Mouse (Mus musculus): ENCODE data around the gene Gm10271.

Gene Gm10271

DNA sequence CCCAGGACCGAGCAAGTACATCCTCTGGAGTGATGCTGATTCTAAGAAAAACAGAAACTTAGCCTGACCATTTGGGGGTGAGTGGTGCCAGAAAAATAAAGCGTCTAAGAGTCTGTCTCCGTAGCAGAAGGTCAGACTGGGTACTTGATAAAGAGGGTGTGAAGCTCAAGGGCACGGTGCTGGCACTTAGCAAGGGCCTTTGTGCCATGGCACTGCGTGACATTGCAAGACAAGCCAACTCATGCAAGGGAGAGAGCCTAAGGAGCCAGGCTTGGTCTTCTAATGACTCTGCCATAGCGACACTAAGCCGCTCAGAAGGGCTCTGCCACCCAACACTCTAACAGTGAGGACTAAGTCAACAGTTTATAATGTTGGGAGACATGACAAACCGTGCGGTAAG lies 6.4 kb upstream of the Gm10271 start:
- no peak for DNase-seq (ENCODE audit: low spot score in 2 of 2)

- no peak for DNase-seq (ENCODE audit: low spot score in 2 of 2)
Observed at GRCm38 (mm10) chr10:116977858-116978257, 5.4 kb upstream of the Gm10271 start.

DNA sequence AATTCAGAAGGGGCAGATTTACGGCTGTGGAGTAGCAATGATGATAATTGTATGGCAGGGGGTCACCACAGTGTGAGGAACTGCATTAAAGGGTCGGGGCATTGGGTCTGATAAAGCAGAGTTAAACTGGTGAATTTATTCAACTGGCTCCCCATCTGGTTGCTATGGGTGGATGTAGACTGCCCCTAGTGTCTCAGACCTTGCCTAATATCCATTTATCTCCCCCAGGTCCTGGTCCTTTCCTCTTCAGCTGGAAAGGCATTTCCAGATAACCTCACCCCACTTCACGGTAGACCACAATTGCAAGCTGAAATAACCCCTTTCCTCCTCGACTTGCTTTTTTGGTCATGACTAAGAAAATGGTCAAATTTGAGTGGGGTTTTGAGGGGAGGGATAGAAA lies 5.0 kb upstream of the Gm10271 start:
- DNase-seq (ENCODE audit: low spot score in 2 of 2): no peak

DNA sequence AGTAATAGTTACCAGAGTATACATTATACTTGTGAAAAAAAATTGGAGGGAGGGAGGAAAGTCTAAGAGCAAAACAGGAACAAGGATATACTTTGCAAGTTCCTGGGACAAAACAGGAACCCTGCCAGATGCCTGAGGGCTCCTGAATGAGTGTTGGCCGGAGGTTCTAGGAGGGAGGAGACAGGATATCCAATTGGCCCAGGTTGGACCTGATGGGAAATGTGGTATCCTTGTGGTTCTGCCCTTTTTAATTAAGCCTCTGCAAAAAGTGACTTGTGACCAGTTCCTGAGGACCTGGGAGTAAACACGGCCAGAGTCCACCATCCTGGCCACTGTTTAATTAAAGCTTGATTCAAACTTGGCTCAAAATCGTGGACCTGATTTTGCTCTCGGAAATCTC lies 3.7 kb downstream of the Gm10271 start:
- no peak for DNase-seq (ENCODE audit: low spot score in 2 of 2)

DNA sequence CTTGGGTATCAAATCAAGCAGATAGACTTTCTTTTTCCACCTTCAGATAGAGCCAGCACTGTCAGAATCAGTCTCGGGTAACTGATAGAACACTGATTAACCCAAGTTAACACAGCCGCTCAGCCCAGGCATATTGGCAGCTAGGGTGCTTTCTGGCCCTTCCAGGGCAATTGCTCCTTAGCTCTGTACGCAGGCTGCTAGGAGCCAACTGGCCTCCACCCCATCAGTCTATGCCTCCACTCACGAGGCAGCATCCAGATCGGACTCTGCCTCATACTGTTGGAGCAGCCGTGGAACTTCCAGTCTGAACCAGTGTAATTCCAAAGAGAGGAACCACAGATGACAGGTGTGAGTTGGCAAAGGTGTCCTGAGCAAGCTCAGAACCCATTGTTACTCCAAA lies 6.3 kb downstream of the Gm10271 start:
- no peak for DNase-seq (ENCODE audit: low spot score in 2 of 2)

DNA sequence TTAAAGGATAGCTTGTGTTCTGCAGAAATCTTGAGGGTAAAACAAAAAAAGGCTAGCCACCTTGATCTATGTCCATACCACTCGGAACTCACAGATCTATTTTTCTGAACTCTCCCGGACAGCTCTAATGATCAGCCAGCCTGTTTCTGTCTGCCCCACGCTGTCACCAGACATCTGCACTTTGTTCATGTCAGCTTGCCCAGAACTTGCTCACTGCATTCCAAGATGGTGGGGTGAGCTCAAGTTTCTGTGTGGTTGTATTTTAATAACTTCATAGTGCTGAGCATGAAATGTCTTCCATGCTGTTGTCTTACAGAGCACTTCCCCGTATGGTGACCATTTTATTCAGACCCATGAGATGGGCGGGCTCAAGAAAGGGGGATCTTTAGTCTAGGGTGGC lies 7.1 kb downstream of the Gm10271 start:
- no peak for DNase-seq (ENCODE audit: low spot score in 2 of 2)

DNA sequence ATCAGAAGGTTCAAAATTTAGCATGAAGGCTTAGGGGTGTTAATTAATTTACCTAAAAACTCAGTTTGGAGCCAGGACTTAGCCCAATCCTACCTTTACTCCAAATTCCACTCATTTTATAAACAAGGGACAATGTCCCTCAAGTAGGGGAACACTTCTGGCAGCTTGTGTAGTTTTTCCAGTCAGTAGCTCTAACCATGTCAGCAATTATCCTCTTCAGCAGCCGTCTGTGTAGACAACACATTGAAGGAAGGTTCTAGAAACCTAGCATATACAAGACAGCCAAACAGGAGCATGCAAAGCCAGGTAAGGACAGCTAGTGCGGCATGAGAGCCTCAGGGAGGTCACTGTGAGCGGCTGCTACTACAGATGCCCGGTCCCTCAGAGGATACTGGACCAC lies 7.8 kb downstream of the Gm10271 start:
- no peak for DNase-seq (ENCODE audit: low spot score in 2 of 2)

GRCm38 (mm10) chr10:116964084-116964483 lies 8.3 kb downstream of the Gm10271 start:
- no peak for DNase-seq (ENCODE audit: low spot score in 2 of 2)

DNA sequence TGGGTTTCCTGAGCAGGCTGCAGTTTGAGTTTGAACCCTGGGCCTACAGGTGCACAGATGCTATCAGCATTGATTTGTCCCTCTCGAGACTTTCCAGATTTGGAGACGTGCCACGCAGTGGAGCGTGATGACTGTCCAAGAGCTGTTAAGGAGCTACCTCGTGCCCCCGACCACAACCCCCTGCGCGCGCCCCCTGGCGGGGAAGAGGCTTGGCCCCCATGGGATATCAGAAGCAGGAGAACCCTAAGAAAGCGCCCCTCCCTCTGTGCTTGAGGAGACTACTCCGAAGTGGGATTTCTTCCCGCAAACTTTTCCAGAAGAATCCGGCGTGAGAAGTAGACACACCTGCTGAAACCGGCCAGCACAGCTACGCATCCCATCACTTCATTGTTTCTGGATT lies 9.6 kb downstream of the Gm10271 start:
- DNase-seq (ENCODE audit: low spot score in 2 of 2): no peak

- DNase-seq (ENCODE audit: low spot score in 2 of 2): no peak
Observed at GRCm38 (mm10) chr10:116962152-116962551, 10.3 kb downstream of the Gm10271 start.

DNA sequence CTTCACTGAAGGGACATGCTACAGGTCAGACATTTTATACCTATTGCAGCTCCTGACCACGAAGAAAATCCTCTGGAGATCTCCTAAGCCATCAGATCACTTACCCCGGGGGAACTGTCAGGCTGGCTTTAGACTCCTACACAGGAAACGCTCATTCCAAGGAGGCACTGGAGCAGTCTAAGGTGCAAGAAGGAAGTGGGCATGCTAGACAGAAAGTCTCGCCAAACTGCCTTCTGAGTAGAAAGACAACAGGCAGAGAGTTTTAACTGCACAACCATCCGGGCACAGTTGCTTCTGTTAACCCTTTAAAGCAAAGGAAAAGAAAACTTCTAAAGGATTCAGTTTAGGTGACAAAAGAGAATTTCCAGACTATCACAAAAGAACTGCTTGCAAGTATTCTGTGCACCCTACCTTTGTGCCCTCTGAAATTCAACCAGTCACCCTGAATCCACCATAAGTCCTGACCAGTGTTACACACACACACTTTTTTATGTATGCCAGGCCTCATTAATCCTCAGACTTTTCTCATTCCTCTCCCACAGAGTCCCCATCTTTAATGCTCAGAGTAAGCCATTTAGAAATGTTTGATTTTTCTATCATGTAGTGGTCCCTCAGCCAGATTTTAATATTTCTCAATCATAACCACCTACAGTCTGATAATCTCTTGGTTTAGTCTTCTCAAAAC lies 14.4 kb downstream of the Gm10271 start:
- DNase-seq (ENCODE audit: low spot score in 2 of 2): no peak

DNA sequence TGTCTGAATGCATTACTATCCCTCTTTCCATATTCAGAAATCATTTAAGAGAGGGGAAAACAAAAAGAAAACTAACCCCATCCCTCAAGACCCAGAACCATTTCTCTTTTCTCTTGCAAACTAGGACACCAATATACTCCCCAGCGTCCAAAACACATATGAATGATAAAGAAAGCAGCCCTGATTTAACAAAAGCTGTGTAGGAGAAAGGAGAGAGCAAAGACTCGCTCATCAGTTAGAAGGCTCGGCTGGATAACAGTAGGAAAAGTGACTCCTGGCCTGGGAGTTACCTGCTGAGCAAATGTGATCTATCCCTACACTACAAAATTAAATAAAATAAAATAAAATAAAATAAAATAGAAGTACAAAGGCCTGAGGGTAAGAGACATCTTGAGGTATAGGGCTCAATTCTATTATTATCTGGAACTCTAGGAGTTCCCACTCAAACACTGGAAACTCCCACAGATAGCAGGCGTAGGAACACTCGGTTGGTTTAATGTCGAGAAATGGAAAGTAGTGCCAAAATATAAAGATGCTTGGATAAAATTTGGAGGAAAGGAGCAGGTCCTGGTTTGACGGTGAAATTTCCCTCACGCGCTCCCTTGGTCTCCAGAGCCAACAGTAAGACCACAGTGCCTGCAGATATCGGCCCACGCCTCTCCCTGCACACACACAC lies 15.8 kb downstream of the Gm10271 start:
- DNase-seq (ENCODE audit: low spot score in 2 of 2): no peak

- no peak for DNase-seq (ENCODE audit: low spot score in 2 of 2)
Observed at GRCm38 (mm10) chr10:116955191-116955590, 17.2 kb downstream of the Gm10271 start.

DNA sequence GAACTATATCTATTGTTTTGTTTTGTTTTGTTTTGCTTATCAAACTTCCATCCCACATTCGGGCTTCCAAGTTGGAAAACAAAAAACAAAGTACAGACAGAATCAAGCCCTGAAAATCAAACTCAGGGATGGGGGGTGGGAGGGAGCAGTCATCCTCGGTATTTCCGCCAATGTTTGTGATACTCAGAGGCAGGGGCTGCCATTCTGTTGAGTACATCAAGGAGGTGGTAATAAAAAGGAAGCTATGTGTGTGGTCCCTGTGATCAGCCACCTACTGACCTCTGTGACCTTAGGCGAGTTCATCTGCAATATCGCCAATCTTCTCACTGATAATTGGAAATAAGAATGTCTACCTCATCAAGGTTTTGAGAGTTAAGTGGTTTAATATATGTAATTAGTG lies 21.5 kb downstream of the Gm10271 start:
- DNase-seq (ENCODE audit: low spot score in 2 of 2): no peak

GRCm38 (mm10) chr10:116950009-116950769 lies 22.2 kb downstream of the Gm10271 start, which contains the start of gene Rab3ip:
Rab3ip (minus strand) TSS chr10:116950769.
- DNase-seq (ENCODE audit: low spot score in 2 of 2): peak; percentile 70 to 81

DNA sequence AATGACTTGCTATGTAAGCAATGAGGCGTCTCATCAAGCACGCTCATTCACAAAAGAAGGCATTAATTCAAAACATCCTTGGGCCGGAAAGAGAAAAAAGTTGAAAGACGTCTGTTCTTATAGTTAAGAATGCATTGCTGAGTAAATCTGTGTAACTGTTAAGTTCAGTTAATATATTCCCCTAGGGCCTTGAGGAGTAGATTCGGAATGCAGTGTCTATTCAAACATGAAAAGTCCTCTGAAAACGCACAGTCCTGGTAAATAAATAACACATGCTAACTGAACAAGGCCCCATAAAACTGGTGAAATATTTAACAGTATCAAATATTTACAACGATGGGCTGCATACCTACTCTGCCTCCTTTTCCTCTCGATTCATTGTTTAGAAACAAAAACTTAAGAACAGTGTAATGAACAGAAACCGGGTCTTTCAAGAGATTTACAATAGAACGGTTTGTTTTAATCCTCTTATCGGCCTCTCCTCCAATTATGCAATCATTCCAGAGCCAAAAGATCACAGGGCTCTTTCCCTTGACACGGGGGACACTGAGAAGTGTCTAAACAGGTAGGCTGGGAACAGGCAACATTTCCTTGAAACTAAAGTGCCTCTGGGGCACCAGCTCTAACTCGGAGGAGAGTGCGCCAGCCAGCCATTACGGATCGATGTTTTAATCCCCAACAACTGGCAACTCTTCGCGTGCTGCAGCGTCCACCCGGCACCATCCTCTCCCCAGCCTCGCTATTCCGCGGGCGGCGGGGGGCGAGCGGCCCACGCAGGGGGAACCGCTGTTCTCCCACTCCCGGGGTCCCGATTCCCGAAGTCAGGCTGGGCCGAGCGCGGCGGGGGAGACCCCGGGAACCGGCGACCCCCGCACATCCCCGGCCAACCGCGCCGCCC lies 23.0 kb downstream of the Gm10271 start:
- peak in 1 of 2 experiments; percentile 36 for DNase-seq (ENCODE audit: low spot score in 2 of 2)

DNA sequence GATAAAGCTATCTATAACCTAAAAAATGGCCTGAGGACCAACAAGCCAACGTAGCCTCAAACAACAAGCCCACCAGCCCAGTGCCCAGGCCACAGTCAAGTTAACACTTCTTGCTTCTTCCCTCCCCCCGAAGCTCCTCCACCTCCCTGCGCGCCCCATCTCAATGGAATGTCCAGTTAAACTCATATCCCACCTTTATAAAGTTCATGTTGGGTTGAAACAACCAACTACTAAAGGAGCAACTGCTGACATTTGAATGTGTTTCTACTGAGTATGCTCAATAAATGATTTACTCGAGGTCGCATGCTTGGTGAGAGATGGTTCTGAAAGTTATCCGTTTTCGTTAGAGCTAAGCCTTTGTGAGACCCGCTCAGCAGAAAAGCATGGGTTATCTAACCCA lies 24.0 kb downstream of the Gm10271 start:
- DNase-seq (ENCODE audit: low spot score in 2 of 2): no peak

DNA sequence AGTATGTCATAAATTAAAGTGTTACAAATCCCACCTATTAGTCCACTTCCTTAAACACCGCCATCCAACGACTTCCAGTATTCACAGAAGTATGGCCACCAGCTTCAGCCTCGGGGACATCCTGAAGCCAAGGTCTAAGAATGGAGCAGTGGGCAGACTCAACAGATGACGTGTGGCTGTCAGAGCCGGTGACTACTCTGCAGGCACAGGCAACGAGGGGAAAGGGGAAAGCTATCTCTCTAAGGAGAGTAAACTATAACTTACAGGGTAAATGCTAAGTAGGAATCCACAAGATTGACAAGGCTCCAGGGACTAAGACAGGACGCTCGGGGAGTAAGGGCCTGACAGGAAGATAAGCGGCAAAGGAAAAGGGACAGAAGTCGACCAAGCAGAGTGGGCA lies 27.5 kb downstream of the Gm10271 start:
- no peak for DNase-seq (ENCODE audit: low spot score in 2 of 2)

GRCm38 (mm10) chr10:116944144-116944543 lies 28.3 kb downstream of the Gm10271 start:
- no peak for DNase-seq (ENCODE audit: low spot score in 2 of 2)

DNA sequence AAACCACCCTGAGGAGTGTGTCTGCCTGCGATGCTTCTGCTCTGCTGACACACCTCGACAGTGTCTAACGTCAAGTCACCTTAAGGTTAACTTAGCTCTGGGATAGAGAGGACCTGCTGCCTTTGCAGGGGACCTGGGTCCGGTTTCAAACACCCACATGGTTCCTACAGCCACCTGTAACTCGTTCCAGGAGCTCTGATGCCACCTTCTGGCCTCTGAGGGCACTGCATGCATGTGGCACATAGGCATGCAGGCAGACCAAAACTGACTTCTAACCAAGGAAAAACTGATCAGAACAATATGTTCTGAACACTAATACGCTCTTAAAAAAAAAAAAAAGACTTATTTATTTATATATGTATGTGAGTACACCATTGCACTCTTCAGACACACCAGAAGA lies 29.4 kb downstream of the Gm10271 start:
- no peak for DNase-seq (ENCODE audit: low spot score in 2 of 2)

DNA sequence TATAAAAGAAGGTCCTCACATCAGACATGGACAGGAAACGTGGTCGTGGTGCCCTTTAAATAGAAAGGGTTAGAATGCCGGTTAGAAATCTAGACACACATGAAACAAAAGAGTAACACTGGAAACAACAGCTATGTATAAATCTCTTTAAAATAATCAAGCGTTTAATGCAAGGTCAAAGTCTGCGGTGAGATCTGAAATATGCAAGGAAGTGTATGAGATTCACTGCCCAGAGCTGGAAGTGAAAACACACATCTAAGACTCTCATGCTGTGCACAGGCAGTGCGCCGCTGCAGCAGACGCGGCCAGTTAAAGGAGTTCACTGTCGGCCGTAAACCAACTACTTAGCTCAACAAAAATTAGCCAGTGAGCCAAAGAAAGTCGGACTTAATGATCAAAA lies 37.4 kb downstream of the Gm10271 start:
- DNase-seq (ENCODE audit: low spot score in 2 of 2): no peak

DNA sequence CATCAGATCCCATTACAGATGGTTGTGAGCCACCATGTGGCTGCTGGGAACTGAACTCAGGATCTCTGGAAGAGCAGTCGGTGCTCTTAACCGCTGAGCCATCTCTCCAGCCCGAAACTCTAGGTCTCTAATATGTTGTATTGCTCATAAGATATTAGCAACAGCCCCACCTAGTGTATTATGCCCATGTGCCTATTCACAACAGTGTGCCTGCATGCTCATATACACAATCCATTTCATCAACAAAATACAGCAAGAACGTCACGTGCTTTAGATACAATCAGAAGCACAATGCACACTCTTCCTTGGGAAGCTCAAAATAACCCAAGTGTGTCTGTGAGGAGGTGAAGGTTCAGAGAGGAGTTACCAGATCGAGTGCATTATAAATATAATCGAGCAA lies 38.6 kb downstream of the Gm10271 start:
- DNase-seq (ENCODE audit: low spot score in 2 of 2): no peak
